ENCODE assay signal across 18 mouse cellular contexts in the genomic region with DNA sequence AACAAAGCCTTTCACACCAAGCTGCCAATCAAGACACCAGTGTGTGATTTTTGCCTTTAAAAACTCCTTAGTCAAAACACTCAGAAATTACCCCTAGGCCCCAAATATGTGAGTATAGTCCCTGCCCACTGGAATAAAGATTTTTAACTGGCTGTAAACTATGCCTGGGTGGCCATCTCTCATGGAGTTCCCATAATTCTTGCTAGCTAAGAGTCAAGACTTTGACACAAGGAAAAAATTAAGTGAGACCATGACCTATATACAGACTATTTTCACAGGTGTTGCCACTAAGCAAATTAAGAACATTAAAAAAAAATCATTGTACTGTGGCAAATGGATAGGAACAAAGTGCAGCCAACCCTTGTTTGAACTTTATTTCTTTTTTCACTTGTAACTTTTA.
"Had no signal": no experiment of that assay in that cellular context is flagged by ENCODE, and none has a peak within 500 bp of the region (broad histone marks: within the 10 kb centered on the region; RNA-seq: fewer than 3 reads in every experiment).

No protein-coding gene starts in this region.

- H3K27ac ChIP-seq: midbrain, embryonic 10.5 days; midbrain, embryonic 12.5 days; neural tube, embryonic 13.5 days; neural tube, embryonic 15.5 days had no signal

- H3K36me3 ChIP-seq: midbrain, embryonic 10.5 days; midbrain, embryonic 12.5 days; neural tube, embryonic 13.5 days; neural tube, embryonic 15.5 days had no signal

- DNase-seq: lung, embryonic 14.5 days; lung, postnatal 10 days; lung, postnatal 4 days; midbrain, embryonic 14.5 days; retina, postnatal 1 day; right cerebral cortex, adult 18-20 months; right cerebral cortex, postnatal 25 days; right cerebral cortex, postnatal 4 days; spleen, adult 18-20 months; thymus, adult 18-20 months; thymus, postnatal 14 days; thymus, postnatal 36 days had no signal

- ATAC-seq: midbrain, embryonic 16.5 days had no signal

- H3K4me2 ChIP-seq: lung, embryonic 14.5 days; midbrain, embryonic 12.5 days; neural tube, embryonic 13.5 days; neural tube, embryonic 15.5 days had no signal

- H3K4me3 ChIP-seq: midbrain, embryonic 10.5 days; midbrain, embryonic 12.5 days; myocyte; neural tube, embryonic 13.5 days; neural tube, embryonic 15.5 days had no signal

- H3K4me1 ChIP-seq: midbrain, embryonic 10.5 days; midbrain, embryonic 12.5 days; neural tube, embryonic 13.5 days; neural tube, embryonic 15.5 days had no signal

- H3K27me3 ChIP-seq: midbrain, embryonic 12.5 days; neural tube, embryonic 13.5 days; neural tube, embryonic 15.5 days had no signal

- H3K9me3 ChIP-seq: midbrain, embryonic 10.5 days; midbrain, embryonic 12.5 days; neural tube, embryonic 13.5 days; neural tube, embryonic 15.5 days had no signal

- H3K9ac ChIP-seq: lung, embryonic 14.5 days; midbrain, embryonic 12.5 days; neural tube, embryonic 13.5 days; neural tube, embryonic 15.5 days had no signal
